Mouse (Mus musculus) heart, embryonic 15.5 days (tissue): ENCODE results near the gene Smyd3. TPM values are rescaled to one million over a fixed set of nuclear protein-coding genes. Genes with fewer than 3 reads are reported as not detected.

ENCODE experiments used
- ATAC-seq: fragments of 200-750 bp; cut with Nextera tagmentation; replicated peaks from 2 replicates; pipeline ENCODE4 v1.8.0; 2017; ENCODE audit warnings: low read depth, moderate TSS enrichment; ENCODE audit not compliant: insufficient number of reproducible peaks, insufficient read depth, low FRiP score
- H3K27ac ChIP-seq: fragments of 300-500 bp; sonication (generic); 2 replicates; pipeline ENCODE4 v1.5.1; 2015; ENCODE audit warnings: mild to moderate bottlenecking, inconsistent platforms
- H3K27me3 ChIP-seq: fragments of 300-500 bp; sonication (generic); 2 replicates; pipeline ENCODE4 v1.6.1; 2015; ENCODE audit warnings: inconsistent platforms
- H3K36me3 ChIP-seq: fragments of 300-500 bp; sonication (generic); 2 replicates; pipeline ENCODE4 v1.6.1; 2015; ENCODE audit warnings: mild to moderate bottlenecking, inconsistent platforms
- H3K4me1 ChIP-seq: fragments of 300-500 bp; sonication (generic); replicated peaks from 2 replicates; pipeline ENCODE4 v1.6.1; 2015; ENCODE audit warnings: inconsistent platforms
- H3K4me2 ChIP-seq: fragments of 300-500 bp; sonication (generic); 2 replicates; pipeline ENCODE4 v1.6.1; 2015; ENCODE audit warnings: inconsistent platforms, mild to moderate bottlenecking, moderate library complexity
- H3K4me3 ChIP-seq: fragments of 300-500 bp; sonication (generic); 2 replicates; pipeline ENCODE4 v1.5.1; 2015; ENCODE audit warnings: mild to moderate bottlenecking, inconsistent platforms
- H3K9ac ChIP-seq: fragments of 300-500 bp; sonication (generic); 2 replicates; pipeline ENCODE4 v1.6.1; 2015; ENCODE audit warnings: mild to moderate bottlenecking, inconsistent platforms
- H3K9me3 ChIP-seq: fragments of 300-500 bp; sonication (generic); replicated peaks from 2 replicates; pipeline ENCODE4 v1.6.1; 2016; ENCODE audit warnings: inconsistent platforms
- WGBS: fragments of 180-500 bp; shearing (Covaris S2); methylation state at CpG from one replicate; pipeline ENCODE4 v1.1.7; 2015; ENCODE audit warnings: mixed read lengths; 5-methylcytosine and 5-hydroxymethylcytosine counted together
- polyA plus RNA-seq: library from polyadenylated mRNA; unstranded; fragments of >200 nt; fragmentation: Nextera tagmentation; extraction: Ambion mirVana; gene quantifications from 2 replicates; pipeline ENCODE4 v1.2.1, GENCODE M21; 2015

The Smyd3 gene
- polyA plus RNA-seq, 1 experiment from 2014 or later = 9.1 TPM

- Histone ChIP-seq H3K4me1 (peaks cover 7% of the 10 kb centered on the region; the same call in 1 of the 2 replicates), H3K4me2 (no peak overlapping the region), H3K27me3 (no peaks in the 10 kb centered on the region), H3K4me3 (no peak overlapping the region), H3K27ac (no peak overlapping the region), H3K36me3 (no peaks in the 10 kb centered on the region), H3K9me3 (no peaks in the 10 kb centered on the region), H3K9ac (no peak overlapping the region)
- no peak for ATAC-seq
- WGBS = 82% methylated on average over 3 of the region's 3 CpGs
Measured at GRCm38 (mm10) chr1:178992503-178992902, 525.3 kb downstream of the Smyd3 start.

- no peak overlapping the region for H3K4me2 ChIP-seq
- H3K27ac ChIP-seq = no peak overlapping the region
- no peak overlapping the region for H3K9ac ChIP-seq
- WGBS = 57% methylated on average over 4 of the region's 4 CpGs
- H3K4me1 ChIP-seq = peaks cover 7% of the 10 kb centered on the region; the same call in 1 of the 2 replicates
- H3K27me3 ChIP-seq = no peaks in the 10 kb centered on the region
- no peak for ATAC-seq
- no peaks in the 10 kb centered on the region for H3K36me3 ChIP-seq
- no peaks in the 10 kb centered on the region for H3K9me3 ChIP-seq
- H3K4me3 ChIP-seq = no peak overlapping the region
Measured at GRCm38 (mm10) chr1:178991470-178991869, 526.4 kb downstream of the Smyd3 start.

- ATAC-seq = no peak
- Histone ChIP-seq H3K27ac (no peak overlapping the region), H3K9me3 (no peaks in the 10 kb centered on the region), H3K4me3 (no peak overlapping the region), H3K4me1 (peaks cover 7% of the 10 kb centered on the region; the same call in 1 of the 2 replicates), H3K4me2 (no peak overlapping the region), H3K9ac (no peak overlapping the region), H3K36me3 (no peaks in the 10 kb centered on the region), H3K27me3 (no peaks in the 10 kb centered on the region)
- WGBS = 69% methylated on average over 6 of the region's 6 CpGs
Measured at GRCm38 (mm10) chr1:178991045-178991444, 526.8 kb downstream of the Smyd3 start.

GRCm38 (mm10) chr1:178989485-178989884, 528.4 kb downstream of the Smyd3 start:
- H3K4me2 ChIP-seq = no peak overlapping the region
- 79% methylated on average over 4 of the region's 4 CpGs for WGBS

GRCm38 (mm10) chr1:178988176-178988575, 529.7 kb downstream of the Smyd3 start:
- no peaks in the 10 kb centered on the region for H3K36me3 ChIP-seq
- H3K4me2 ChIP-seq = no peak overlapping the region
- no peak overlapping the region for H3K4me3 ChIP-seq
- no peaks in the 10 kb centered on the region for H3K9me3 ChIP-seq
- WGBS = 60% methylated on average over 1 of the region's 1 CpGs
- no peaks in the 10 kb centered on the region for H3K27me3 ChIP-seq
- H3K27ac ChIP-seq = no peak overlapping the region
- H3K4me1 ChIP-seq = peaks cover 7% of the 10 kb centered on the region; the same call in 1 of the 2 replicates
- no peak overlapping the region for H3K9ac ChIP-seq
- no peak for ATAC-seq

More at GRCm38 (mm10) chr1:178989485-178989884, 528.4 kb downstream of the Smyd3 start:
- no peak overlapping the region for H3K9ac ChIP-seq
- ATAC-seq = no peak
- no peaks in the 10 kb centered on the region for H3K36me3 ChIP-seq
- no peak overlapping the region for H3K4me3 ChIP-seq
- H3K9me3 ChIP-seq = no peaks in the 10 kb centered on the region
- peaks cover 7% of the 10 kb centered on the region; the same call in 1 of the 2 replicates for H3K4me1 ChIP-seq
- no peaks in the 10 kb centered on the region for H3K27me3 ChIP-seq
- H3K27ac ChIP-seq = no peak overlapping the region

- Histone ChIP-seq H3K9ac (no peak overlapping the region), H3K9me3 (no peaks in the 10 kb centered on the region), H3K36me3 (no peaks in the 10 kb centered on the region), H3K27me3 (no peaks in the 10 kb centered on the region), H3K4me2 (no peak overlapping the region), H3K4me3 (no peak overlapping the region), H3K4me1 (peaks cover 6% of the 10 kb centered on the region), H3K27ac (no peak overlapping the region)
- ATAC-seq = no peak
- WGBS = 66% methylated on average over 5 of the region's 5 CpGs
Measured at GRCm38 (mm10) chr1:178981641-178982040, 536.2 kb downstream of the Smyd3 start.

- Histone ChIP-seq H3K9ac (no peak overlapping the region), H3K36me3 (no peaks in the 10 kb centered on the region), H3K27ac (no peak overlapping the region), H3K4me1 (peaks cover 6% of the 10 kb centered on the region), H3K27me3 (no peaks in the 10 kb centered on the region), H3K9me3 (no peaks in the 10 kb centered on the region), H3K4me3 (no peak overlapping the region), H3K4me2 (no peak overlapping the region)
- no peak for ATAC-seq
Measured at GRCm38 (mm10) chr1:178980185-178980584, 537.7 kb downstream of the Smyd3 start.

- no peak overlapping the region for H3K4me2 ChIP-seq
- H3K27ac ChIP-seq = no peak overlapping the region
- H3K4me1 ChIP-seq = peaks cover 6% of the 10 kb centered on the region
- 61% methylated on average over 8 of the region's 8 CpGs for WGBS
- no peaks in the 10 kb centered on the region for H3K36me3 ChIP-seq
- no peak overlapping the region for H3K9ac ChIP-seq
- no peak for ATAC-seq
- H3K27me3 ChIP-seq = no peaks in the 10 kb centered on the region
- H3K9me3 ChIP-seq = no peaks in the 10 kb centered on the region
- no peak overlapping the region for H3K4me3 ChIP-seq
Measured at GRCm38 (mm10) chr1:178978617-178979245, 539.1 kb downstream of the Smyd3 start.

GRCm38 (mm10) chr1:178972055-178972454, 545.8 kb downstream of the Smyd3 start:
- no peak overlapping the region for H3K4me2 ChIP-seq
- H3K27me3 ChIP-seq = no peaks in the 10 kb centered on the region
- no peak overlapping the region for H3K27ac ChIP-seq
- WGBS = 85% methylated on average over 10 of the region's 10 CpGs
- ATAC-seq = no peak
- no peaks in the 10 kb centered on the region for H3K9me3 ChIP-seq
- no peak overlapping the region for H3K9ac ChIP-seq
- no peak overlapping the region for H3K4me3 ChIP-seq
- H3K36me3 ChIP-seq = no peaks in the 10 kb centered on the region
- no peaks in the 10 kb centered on the region for H3K4me1 ChIP-seq

- no peaks in the 10 kb centered on the region for H3K9me3 ChIP-seq
- H3K4me3 ChIP-seq = no peak overlapping the region
- no peak overlapping the region for H3K4me2 ChIP-seq
- no peak for ATAC-seq
- H3K9ac ChIP-seq = no peak overlapping the region
- H3K27me3 ChIP-seq = no peaks in the 10 kb centered on the region
- H3K36me3 ChIP-seq = no peaks in the 10 kb centered on the region
- WGBS = 85% methylated on average over 9 of the region's 9 CpGs
- H3K4me1 ChIP-seq = no peaks in the 10 kb centered on the region
- H3K27ac ChIP-seq = no peak overlapping the region
Measured at GRCm38 (mm10) chr1:178961661-178962060, 556.2 kb downstream of the Smyd3 start.

GRCm38 (mm10) chr1:178960015-178960559, 557.8 kb downstream of the Smyd3 start:
- H3K4me1 ChIP-seq = no peaks in the 10 kb centered on the region
- no peak overlapping the region for H3K4me3 ChIP-seq
- H3K9me3 ChIP-seq = no peaks in the 10 kb centered on the region
- no peak overlapping the region for H3K4me2 ChIP-seq
- no peak overlapping the region for H3K9ac ChIP-seq
- no peaks in the 10 kb centered on the region for H3K27me3 ChIP-seq
- no peak overlapping the region for H3K27ac ChIP-seq
- no peak for ATAC-seq
- H3K36me3 ChIP-seq = no peaks in the 10 kb centered on the region
- 48% methylated on average over 7 of the region's 7 CpGs for WGBS

GRCm38 (mm10) chr1:178958641-178959040, 559.2 kb downstream of the Smyd3 start:
- 83% methylated on average over 4 of the region's 4 CpGs for WGBS
- Histone ChIP-seq H3K9ac (no peak overlapping the region), H3K27me3 (no peaks in the 10 kb centered on the region), H3K4me3 (no peak overlapping the region), H3K36me3 (no peaks in the 10 kb centered on the region), H3K4me1 (no peaks in the 10 kb centered on the region), H3K4me2 (no peak overlapping the region), H3K9me3 (no peaks in the 10 kb centered on the region), H3K27ac (no peak overlapping the region)
- no peak for ATAC-seq
